Mouse (Mus musculus) E14TG2a.4 (cell line): Measurements from ENCODE around the gene Zc3h7b.

Experiments used
- CTCF ChIP-seq: conservative IDR thresholded peaks from 2 replicates; pipeline ENCODE4 v1.5.1; 2014; ENCODE audit warnings: low read length
- NANOG ChIP-seq: IDR thresholded peaks from 2 replicates; pipeline ENCODE4 v1.6.1; 2014; ENCODE audit warnings: borderline replicate concordance, low read length, mixed read lengths

DNA sequence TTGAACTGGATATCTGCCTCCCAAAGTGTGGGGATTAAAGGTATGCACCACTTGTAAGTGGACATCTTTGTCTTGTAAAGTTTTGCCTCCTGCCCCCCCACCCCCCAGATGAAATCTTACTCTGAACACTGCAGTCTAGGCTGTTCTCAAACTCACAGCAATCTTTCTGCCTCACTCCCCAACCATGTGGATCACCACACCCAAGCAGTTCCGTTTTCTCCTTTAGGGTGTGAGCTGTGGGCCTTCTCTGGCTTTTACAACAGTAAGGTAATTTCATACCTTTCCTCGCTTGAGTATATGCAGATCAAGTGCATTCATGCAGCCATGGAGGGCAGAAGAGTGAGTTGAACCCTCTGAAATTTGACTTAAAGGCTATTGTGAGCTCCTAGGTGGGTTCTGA is 44.7 kb upstream of the Zc3h7b start:
- TF ChIP-seq CTCF = no peak
- no peak for TF ChIP-seq NANOG
